Mouse (Mus musculus) lung, postnatal 14 days (tissue): ENCODE results near the gene Rrh.

ENCODE experiments used
- DNase-seq: peaks from one replicate; pipeline ENCODE4 v3.0.0; 2021

The Rrh gene

DNA sequence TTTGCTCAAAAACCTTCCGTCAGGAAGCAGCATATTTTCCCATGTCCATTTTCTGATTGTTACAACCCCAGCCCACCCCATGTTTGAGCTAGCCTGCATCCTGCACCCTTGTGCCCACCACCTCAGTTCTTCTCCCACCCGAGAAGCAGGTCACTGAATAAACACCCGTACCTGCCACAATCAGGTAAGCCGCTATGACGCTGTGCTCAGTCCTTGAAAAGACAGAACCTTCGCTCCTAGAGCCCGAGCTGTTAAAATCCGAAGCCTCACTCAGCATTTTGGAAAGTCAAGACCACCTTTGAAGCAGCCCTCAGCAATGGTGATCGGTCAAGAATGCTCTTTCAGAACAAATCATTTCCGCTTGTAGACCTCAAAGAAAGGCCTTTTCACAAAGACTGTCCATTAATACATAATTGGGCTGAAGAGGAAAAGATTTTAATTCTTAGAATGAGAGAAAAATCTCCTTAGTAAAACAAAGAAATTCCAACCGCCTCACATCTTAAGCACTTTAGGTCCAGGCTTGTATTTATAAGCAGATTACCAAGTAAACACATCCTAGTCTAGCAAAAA is at the start of gene Rrh:
Gene Rrh, minus strand, starts transcription at position 382 of the 570 bp plus-strand sequence.
- DNase-seq: no peak

DNA sequence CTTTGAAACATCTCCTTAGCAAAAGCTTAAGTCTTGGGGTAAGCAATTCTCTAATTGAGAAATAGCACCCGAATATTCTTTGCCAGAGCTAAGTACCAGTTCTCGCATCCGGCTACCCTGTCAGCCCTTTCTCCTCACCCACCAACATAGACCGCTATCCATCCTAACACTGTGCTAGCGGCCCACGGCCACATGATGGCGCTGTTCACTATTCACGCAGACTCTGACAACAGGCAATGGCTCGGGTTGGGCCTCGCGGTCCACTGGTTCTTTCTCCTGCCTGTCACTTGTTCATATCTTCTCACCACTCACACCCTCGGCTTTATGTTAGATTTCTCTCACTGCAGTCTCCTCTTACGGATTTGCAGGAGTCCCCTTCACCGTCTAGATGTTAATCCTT is 41.3 kb upstream of the Rrh start:
- DNase-seq: peak; percentile 58

DNA sequence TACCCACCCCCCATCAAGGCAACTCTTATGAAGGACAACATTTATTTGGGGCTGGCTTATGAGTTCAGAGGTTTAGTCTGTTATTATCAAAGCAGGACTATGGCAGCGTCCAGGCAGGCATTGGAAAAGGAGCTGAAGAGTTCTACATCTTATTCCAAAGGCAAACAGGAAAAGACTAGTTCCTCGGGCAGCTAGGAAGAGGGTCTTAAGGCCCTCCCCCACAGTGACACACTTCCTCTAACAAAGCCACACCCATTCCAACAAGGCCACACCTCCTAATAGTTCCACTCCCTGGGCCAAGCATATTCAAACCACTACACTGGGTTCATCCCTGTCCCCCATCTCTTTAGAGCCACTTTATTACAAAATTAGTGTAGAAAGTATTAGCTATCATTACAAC is 40.2 kb upstream of the Rrh start:
- no peak for DNase-seq

DNA sequence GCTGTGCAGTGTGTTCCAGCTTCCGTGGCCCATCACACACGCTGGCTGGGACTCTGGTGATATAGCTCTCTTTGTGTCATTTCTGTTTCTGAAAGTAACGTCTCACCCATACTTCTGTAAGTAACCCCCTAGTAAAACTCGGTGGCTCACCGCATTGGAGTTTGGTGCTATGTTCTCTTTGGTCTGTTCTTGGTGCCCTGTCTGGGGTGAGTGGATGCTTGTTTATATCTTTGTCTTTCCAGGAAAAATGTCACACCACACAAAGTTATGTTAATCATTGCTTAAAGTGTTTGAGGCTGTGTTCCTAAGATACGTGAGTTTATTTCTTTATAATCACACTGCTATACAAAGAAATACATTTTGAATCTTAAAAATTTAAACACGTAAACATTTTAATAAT is 24.5 kb upstream of the Rrh start:
- no peak for DNase-seq

DNA sequence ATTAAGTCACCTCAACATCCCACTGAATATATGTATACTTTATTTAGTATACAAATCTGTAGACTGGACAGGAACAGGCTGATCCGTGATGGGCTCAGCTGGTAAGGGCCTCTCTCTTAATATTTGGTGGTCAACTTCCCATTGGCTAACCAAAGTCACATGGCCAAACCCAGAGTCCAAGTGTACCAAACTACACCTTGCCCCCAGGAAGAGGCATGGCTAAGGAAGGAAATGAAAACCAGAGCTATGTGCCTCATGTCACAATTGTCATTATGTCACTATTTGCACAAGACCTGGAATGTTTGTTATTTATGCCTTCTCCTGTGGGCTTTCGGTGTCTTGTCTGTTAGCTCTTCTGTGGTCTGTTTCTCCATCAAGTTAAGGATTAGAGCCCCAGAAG is 23.5 kb upstream of the Rrh start:
- no peak for DNase-seq

DNA sequence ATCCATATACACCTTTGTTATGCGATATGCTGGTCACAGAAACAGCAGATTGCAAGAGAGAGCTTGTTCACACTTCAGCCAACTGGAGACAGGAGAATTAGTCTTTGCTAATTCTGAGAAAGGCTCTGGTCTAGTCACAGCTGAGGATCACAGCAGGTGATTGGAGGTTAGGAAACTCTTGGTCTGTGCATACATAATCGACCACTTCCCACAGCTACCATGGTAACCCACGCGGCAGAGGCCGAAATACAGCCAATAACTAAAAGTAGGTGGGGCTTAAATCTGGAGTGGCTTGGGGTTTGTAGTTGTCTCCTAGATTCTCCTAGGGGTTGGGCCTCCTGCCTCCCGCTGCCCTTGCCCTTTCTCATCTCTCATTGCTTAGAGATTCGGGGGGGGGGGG is 15.6 kb upstream of the Rrh start:
- no peak for DNase-seq

DNA sequence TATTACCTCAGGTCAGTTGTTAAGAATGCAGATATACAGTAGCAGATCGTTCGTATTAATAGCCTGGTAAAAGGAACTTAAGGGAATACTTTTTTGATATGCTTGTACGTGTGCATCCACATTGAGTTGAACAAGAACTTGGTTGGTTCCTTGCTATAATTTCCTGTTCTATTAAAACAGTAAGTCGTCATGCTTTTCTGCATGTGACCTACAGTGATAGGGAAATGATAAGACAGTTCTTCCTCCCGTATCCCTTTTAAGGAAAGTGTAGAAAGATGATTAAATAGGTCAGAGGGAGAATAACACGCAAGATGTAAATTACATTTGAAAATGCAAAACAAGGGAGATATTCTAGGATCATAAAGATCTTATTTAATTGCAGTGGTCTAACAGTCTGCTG is 14.6 kb upstream of the Rrh start:
- no peak for DNase-seq

DNA sequence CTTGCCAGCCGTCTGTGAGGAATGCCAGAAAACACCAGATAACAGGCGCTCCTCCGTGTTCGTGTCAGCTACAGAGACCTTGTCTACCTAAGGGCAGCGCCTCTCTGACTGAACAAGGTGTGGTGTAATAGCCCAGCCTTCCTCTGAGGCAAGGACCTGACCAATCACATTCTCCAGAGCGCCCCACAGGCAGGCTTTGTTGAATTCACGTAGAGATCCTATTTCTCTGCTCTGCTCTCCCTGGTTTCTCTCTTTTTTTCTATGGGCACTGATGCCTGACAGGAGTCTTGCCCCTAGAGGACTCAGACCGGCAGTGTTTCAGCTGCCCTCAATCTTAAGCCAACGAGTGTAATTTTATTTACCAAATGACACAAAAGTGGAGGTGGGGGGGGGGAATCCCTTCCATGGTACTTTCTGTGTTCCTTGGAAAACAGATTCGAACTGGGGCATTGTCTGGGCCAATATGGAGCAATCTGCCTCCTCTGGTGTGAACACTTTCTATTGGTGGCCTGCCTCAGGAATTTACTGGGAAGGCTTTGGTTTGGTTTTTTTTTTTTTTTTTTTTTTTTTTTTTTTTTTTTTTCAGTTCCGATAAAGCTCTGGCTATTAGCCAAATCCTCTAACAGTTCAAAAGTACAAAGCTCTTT is 13.8 kb upstream of the Rrh start:
- DNase-seq: peak; percentile 18

DNA sequence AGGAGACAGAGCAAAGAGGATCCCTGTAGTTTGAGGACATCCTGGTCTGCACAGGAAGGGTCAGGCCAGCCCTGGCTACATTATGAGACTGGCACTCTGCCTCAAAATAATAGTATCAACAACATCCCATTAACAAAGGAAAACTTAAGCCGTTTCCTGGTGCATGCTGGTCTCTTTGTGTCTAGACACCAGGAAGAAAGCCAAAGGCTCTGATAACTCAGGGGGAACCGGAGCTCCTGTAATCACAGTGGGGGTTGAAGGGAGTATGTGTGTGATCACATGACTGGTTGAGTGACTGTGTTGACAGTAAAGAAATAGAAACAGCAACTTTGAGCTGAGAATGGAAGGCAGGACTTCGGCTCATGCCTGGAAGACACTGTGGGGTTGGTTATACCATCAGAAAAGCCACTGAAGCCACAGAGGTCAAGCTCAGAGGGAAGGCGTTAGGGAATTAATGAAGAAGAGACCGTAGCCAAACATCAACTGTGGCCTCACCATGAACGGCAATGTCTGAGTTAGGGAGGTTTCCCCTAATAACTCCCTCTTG is 13.1 kb upstream of the Rrh start, which contains the start of gene Cfi:
Gene Cfi, plus strand, starts transcription at position 497 of the 547 bp plus-strand sequence.
- DNase-seq: peak; percentile 5

DNA sequence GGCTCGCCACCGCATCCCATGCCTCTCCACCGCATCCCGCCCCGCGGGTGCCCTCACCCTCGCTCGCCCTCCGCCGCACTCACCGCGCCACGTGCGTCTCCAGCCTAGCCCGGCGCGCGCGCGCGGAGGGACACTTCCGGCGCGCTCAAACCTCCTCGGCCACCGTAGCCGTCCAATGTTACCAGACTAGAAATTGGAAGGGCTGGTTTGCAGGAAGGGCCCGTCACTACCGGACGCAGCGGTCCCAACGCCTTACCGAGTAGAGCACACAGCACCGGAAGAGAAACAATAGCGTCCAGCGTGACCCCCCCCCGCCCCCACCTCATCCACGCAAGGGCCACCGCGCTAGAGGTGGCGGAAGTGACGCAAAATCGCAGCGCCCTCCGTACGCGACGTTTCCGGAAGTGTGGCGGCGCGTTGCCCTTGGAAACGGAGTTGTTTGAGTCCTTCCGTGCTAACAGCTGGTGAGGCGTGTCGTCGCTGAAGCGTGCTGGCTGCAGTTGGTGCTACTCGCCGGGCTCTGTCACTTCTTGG is 8.7 kb upstream of the Rrh start, which contains the start of gene Gar1:
Gene Gar1, minus strand, starts transcription at position 362 of the 534 bp plus-strand sequence.
- DNase-seq: peak; percentile 97

DNA sequence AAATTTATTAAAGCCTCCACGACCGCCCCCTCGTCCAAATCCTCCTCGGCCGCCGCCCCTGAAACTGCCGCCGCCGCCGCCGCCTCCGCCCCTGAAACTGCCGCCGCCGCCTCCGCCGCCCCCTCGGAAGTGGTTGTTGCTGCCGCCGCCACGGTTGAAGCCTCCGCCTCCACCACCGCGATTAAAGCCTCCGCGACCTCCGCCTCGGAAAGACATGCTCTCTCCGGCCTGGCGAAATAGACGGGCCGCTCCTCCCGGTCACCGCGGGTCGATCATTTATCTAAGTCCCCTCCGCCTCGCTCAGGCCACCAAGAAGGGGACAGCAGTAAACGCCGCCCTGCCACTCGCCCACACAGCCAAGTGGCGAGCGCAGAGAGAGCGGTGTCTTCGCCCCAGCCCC is 8.2 kb upstream of the Rrh start:
- DNase-seq: peak; percentile 29

DNA sequence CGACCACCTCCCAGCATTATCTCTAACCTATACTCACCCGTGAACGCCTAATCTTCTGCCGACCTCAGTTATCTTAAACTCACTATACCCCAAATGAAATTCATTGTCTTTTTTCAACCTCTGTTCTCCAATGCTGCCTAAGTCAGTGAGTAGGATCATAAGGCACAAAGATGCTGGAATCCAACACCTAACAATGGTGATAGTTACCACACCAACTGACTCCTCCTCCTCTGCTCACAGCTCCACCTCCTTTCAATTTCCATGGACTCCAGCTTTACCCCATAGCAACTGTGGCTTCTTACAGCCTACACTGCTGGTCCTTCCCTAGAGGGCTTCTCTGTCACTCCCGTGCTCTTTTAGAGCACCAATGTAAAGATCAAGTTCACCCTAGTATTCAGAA is 5.3 kb upstream of the Rrh start:
- DNase-seq: no peak

DNA sequence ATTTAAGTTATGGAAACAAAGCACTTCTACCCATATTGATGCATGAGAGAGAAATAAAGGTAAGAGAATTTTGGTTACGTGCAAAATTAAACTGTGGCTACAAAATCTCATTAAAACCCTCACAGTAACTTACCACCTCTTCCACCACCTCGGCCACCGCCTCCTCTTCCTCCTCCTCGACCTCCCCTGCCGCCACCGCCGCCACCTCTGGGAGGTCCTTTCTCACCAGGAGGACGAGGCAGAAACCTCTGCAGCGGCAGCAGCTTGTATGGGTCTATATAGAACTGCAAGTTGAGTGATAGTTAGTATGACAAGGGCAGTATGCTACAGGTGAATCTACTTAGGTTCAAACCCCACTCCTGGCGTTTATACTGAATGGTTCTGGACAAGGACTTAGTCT is 4.3 kb upstream of the Rrh start:
- no peak for DNase-seq

DNA sequence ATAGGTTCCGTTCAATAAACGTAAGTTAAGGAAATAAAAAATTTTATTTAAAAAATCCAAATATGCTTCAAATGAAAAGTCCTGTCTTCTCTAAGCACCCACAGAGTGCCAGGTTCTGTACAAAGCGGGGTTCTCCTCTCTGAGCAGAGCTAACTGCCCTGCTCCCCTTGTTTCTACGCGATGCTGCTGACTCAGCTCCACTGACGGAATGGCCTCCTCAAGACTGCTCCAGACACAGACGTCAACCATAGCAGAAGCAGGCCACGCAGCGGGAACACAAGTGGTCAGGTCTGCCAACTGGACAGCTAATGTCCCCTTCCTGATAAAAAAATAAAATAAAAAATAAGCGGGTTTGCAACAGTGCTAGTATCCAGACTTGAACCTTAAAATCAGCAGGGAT is 2.5 kb upstream of the Rrh start:
- no peak for DNase-seq

DNA sequence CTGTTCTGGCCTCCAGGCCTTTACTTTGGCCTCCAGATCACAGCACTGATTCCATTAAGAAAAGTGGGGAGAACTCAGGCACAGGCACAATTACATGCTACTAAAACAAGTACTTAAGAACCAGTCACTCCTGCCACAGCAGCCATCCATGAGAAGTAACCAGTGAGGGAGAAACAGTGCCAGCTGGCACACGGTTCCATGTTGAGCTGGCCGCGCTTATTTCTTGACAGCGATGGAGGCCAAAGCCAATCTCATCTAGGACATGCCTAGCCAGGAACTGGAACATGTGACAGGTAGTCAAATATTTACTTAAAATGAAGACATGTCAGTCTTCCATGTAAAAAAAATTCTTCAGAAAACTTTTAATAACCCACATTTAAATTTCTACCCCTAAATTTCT is 1.8 kb upstream of the Rrh start:
- DNase-seq: no peak

DNA sequence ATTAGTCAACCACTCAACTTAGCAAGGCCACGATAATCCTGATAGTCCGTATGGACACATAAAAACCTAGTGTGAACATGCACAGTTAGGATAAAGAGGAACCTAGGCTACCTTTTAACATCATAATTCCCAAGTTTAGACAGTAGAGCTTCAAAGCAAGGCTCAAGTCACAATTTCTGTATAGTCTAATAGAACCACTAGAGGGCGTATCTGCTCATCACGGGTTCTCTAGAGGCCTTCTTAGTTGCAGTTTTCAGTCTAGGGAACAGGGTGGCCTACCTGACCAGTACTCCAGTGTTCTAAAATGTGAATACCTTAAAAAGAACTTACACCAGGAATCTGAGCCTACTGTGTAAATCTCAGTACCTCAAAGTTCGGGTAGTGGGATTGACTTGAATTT is 906 bp upstream of the Rrh start:
- DNase-seq: no peak

DNA sequence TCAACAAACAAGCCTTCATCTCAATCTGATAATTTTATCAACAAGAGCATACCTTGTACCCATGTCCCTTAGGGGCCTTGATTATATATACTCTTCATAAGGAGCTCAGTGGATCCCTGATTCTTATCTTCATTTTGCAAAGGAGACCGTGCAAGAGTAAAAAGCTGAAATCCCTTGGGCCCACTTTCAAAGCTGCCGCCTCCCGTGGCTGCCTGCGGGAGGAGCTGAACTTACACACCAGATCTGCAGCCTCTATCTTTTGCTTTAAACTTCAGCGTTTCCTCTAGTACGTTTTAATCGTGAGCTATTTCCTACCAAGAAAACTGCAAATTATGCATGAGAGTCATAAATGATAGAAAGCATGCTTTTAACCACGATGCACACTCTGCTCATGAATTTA is 651 bp downstream of the Rrh start:
- DNase-seq: no peak

DNA sequence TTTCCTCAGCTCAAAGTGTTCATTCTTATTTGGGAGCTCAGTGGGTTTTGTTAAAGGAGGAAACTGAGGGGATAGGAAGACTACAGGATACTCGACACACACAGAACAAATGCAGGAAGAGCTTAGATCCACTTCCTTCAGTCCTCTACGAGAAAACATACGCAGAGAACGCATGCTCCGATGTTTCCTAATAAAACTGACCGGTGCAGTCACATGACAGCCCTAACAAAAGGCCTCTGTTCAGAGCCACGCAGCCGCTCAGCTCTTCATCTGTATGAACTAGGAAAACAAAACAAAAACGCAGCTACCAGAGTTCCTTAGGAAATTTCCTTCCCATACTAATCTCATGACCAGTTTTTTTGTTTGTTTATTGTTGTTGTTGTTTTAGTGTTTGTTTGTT is 1.5 kb downstream of the Rrh start:
- no peak for DNase-seq

DNA sequence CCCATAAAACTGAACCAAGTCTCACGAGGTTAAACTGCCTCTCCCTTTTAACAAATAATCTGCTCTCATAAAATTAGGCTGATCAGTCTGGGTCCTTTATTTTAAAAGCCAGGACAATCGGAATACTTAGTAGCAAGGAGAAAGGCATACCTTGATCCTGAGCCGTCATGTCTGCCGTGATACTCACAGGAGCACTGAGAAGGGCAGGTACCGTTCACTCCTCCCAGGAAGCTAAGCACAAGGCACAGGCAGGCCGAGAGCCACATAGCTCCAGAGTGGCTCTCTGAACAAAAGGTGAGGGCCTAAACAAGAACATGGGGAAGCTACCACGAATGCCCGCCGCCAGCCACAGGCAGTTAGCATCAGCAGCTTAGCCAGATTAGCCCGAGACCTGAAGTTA is 18.6 kb downstream of the Rrh start, which contains the start of gene Lrit3:
Gene Lrit3, minus strand, starts transcription at position 266 of the 400 bp plus-strand sequence.
- no peak for DNase-seq

DNA sequence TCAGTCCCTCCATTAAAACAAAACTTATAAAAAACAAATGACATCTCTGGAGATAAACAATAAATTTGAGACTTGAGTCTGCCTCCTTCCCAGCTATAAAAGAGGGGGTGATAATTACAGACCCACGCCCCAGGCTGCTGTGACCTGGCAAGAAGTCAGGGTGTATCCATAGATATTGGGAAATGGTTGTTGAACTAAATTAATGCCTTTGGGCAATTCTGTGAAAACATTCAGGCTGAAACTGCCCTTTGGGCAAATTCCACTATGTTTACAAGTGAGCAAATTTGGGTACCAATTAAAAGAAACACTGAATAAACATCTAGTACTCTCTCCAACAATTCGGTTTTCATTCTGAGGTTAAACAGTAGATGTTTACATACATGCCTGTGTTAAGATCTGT is 23.4 kb downstream of the Rrh start:
- DNase-seq: no peak

DNA sequence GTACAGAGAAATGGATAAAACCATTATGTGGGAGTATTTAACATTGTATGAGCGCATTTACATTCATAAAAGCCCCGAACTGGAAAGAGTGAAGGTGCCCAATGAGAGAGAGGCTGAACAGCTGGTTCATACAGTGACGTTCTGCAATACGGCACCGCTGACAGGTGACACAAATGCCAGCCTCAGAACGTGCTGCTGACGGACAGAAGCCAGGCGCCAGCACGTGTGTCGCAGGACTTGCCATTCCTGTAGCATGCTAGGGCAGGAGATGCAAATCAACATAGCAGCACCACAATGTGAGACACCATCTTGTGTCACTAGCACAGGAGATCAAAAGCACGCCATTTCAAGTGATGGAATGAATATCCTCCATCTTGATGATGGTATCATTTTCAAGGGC is 23.8 kb downstream of the Rrh start:
- no peak for DNase-seq

DNA sequence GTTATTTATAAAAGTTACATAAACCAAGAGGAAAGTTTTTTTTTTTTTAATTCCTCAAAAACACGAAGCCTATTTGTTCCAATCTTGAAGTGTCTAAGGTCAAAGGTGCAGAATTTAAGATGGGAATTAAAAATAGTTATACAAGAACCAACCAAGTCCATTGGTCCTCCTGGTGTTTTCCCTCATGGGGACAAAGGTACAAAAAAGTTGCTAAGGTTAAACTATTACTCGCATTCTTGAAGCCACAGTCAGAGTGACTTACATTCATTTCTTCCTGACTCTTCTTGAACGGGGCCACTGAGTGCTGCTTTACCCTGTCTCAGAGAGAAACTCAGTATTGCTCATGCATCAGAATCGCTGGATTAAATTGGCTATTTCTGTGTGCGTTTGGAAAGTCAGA is 25.0 kb downstream of the Rrh start:
- DNase-seq: no peak

DNA sequence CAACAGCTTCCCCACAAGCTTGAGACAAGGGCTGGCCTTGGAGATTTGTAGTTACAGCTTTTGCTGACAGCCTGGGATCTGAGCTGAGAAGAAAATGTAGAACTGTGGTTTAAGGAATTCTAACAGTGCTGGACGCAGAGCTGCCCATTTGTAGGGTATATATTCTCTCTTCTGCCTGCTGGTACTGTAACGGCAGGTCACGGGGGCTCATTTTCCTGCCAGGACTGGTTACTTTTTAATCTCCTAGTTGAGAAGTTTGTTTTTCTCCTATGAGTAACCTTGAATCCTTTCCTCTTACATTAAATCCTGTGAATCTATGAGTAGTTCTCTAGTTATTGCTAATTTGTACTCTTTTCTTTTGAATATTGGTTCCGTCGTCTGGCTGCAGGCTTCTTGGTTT is 28.6 kb downstream of the Rrh start:
- DNase-seq: no peak

DNA sequence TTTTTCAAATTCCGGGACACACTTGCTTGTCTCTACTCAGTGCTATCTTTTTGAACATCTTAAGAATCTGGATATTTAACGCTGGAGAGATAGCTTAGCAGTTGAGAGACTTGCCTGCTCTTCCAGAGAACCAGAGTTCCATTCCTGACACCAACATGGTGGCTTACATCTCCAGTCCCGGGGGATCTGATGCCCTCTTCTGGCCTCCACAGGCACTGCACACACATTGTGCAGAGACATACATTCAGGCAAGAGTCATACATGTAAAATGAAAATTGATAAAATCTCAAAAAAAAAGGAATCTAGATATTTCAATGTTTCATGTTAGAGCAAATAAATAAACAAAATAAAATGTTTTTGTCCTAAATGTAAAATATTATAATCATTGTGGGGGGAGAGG is 39.6 kb downstream of the Rrh start:
- no peak for DNase-seq

DNA sequence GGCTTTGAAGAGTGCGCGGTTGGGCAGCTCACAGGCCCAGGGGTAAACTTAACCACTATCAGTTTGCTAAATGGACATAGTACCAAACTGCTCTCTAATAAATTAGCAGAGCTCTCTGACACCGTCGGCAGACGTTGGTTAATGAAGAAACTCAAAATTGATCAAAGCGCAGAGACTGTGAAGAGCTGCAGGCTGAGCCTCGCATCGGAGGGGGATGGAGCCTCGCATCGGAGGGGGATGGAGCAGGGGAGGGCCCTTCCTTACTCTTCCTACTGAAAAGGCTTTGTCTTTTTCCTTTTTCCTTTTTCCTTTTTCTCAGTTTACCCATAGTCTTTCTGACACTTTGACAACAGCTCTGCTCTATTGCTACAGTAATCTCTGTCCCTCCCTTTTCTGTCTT is 41.0 kb downstream of the Rrh start:
- no peak for DNase-seq
